Mouse (Mus musculus) neutrophil, adult 65 days (primary cell): ENCODE measurements around the gene Mogs. TPM values are rescaled to one million over a fixed set of nuclear protein-coding genes. Genes with fewer than 3 reads are reported as not detected.

Source experiments
- total RNA-seq: library from RNA; stranded (reverse); gene quantifications from 2 replicates; pipeline ENCODE4 v1.2.4, GENCODE M21; 2023

Gene Mogs
- 18.9 and 25.1 TPM in 2 replicates for total RNA-seq

DNA sequence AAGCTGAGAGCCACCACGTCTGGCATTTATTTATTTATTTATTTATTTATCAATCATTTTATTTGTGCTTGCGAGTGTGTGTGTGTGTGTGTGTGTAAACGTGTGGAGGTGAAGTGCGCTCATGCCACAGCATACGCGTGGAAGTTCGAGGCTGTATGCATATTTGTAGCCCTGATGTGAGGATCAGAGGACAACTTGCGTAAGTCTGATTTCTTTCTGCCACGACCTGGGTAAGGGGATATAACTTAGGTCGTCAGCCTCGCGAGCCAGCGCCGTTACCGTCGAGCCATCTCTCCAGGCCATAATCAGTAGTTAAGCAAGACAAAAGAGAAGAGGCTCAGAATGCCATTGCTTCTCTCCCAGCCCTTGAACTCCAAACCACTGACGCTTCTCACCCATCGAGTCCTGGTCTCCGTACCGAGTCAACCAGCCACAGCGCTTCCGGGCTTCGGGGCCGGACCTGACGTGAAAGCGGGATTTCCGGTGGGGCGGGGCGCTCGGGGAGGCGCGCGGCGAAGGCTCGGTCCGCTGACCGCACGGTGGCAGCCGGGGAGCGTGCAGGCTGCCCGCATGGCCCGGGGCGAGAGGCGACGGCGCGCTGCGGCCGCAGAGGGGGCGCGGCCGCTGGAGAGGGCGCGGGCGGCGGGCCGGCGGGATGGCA is at the start of gene Mogs:
TSS of gene Mogs (plus strand) at position 486 of the 661 bp plus-strand sequence.

DNA sequence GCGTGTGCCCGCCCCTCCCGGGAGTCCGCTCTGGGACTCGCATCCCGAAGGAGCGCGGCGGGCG is 45.2 kb upstream of the Mogs start, which contains the start of gene Tlx2:
TSS of gene Tlx2 (minus strand) at position 47 of the 64 bp plus-strand sequence.

DNA sequence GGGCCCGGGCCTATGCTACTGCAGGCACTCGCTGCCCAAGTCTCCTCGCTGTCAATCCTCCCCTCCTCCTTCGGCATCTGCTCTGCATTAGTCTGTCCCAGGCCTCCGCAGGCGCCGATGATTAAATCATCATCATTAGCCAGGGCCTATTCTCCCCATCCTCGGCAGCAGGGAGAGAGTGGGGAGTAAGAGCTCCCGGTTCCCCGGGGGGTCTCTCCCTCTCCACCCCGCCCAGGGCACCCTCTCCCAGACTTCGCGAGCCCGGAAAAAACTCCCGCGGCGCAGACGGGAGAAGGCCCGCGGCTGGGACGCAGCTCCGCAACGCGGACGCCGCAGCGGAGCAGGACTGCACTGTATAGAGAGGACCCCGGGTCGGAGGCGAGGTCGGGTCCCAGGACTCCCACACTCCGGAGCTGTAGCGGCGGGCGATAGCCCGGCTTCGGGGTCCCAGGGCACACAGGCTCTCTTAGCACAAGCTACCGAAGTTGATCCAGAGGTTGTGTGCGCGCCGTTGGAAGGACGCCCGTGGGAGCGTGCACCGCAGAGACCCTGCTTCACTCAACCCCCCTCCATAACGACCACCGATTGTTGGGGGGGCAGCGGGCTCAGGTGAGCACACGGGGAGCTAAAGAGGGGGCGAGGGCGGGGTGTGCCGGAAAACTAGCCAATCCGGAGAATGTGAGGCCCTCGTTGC is 37.5 kb upstream of the Mogs start, which contains the start of gene Pcgf1:
TSS of gene Pcgf1 (plus strand) at position 240 of the 694 bp plus-strand sequence.

GRCm38 (mm10) chr6:83086121-83087035 is 28.9 kb upstream of the Mogs start, which contains the start of gene Lbx2:
TSS of gene Lbx2 (plus strand) at chr6:83086367.

DNA sequence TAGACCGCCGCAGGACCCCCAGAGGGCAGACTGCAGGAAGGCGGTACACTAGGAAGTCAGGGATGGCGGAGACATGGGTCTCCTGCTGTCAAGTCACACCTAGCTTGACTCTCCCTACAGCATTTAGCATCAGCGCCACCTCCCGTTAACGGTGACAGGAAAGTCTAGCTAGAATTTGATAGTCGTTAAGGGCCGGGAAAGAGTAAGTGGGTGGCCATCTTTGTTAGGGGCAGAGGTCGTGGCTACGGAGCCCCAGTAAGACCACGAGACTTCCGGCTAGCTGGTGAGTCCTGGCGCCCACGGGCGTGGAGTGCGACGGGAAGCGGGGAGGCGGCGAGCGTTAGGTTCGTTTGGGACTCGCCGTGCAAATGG is 14.0 kb upstream of the Mogs start, which contains the start of the genes Ccdc142 and Gm42688:
TSS of gene Ccdc142 (plus strand) at position 286 of the 372 bp plus-strand sequence.
TSS of gene Gm42688 (plus strand) at position 302 of the 372 bp plus-strand sequence.

GRCm38 (mm10) chr6:83108762-83109668 is 6.3 kb upstream of the Mogs start, which contains the start of gene Mrpl53:
TSS of gene Mrpl53 (plus strand) at chr6:83109040.

GRCm38 (mm10) chr6:83120930-83121862 is 5.9 kb downstream of the Mogs start, which contains the start of gene Wbp1:
TSS of gene Wbp1 (minus strand) at chr6:83121559.

DNA sequence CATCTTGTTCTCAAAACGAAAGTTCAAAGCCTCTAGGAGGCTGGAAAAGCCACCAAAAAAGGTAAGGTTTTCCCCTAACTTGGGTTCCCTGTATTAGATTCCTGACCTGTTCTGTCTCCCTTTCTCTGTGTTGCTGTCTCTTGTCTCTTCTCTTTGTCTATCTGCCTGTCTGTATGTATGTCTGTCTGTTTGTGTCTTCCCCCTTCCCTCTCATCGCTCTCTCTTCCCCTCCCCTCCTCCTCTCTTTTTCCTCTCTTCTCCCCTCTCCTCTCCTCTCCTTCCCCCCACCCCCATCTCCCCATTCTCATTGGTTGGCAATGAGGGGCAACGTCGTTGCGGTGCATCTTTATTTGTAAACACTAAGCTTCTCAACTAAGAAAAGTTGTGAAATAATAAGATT is 10.0 kb downstream of the Mogs start, which contains the start of gene Ino80b:
TSS of gene Ino80b (minus strand) at position 101 of the 400 bp plus-strand sequence.

DNA sequence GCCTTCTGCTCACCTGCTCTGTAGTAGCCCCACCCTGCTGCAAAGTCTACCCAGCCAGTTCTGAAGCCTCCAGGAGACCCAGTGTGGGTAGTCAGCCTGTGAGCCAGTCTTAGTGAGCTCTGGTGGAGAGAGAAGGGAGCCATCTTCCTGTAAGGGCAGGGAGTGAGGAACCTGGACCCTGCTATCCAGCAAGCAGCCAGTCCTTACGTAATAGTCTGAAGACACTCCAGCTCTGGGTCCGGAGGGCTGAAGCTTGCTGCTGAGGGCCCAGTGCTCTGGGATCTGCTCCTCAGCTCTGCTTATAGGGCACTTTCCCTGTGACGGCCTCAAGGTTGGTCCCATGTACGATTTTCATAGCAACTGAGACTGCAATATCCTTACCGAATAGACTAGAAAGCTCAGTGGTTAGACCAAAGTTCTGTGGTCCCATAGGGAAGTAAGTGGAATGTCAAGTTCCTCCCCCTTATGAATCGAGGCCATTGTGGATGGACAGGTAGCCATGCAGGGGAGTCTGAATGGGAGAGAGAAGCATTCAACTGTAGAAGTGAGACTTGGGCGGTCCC is 19.7 kb downstream of the Mogs start, which contains the start of gene Rtkn:
TSS of gene Rtkn (plus strand) at position 513 of the 563 bp plus-strand sequence.

GRCm38 (mm10) chr6:83156259-83156684 is 41.0 kb downstream of the Mogs start, which contains the start of the genes Wdr54 and 1700003E16Rik:
TSS of gene Wdr54 (minus strand) at chr6:83156397.
TSS of gene 1700003E16Rik (plus strand) at chr6:83156404.

DNA sequence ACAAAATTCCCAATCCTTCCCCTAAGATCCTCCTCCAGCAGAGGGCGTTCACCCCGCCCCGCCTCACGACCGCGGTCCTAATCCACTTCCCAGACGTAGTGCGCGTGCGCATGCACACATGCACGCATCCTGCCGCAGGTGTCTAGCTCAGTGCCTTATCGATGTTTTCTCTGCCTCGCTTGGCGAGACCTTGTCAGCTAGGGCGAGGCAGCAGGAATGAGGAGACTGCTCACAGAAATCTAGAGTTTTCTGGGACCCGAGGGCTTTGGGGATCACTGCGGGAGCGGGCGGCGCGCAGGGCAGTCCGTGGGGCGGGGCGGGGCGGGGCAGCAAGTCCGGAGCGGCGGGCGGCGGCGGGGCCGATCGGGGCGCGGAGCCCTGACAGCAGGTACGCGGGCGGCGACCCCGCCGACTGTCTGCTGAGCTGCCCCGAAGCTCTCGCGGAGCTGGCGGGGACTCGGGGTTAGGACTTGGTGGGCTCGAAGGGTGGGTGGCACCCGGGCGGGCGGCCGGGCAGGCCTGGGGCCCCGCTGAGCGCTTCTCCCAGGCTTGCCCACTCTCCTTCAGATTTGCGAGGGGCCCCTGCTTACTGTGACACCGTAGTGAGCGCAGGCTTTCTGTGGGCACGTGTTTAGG is 50.4 kb downstream of the Mogs start, which contains the start of gene Dctn1:
TSS of gene Dctn1 (plus strand) at position 314 of the 636 bp plus-strand sequence.

Other genes starting within 250 kb of the Mogs start
- gene Sema4f, start 175.7 kb upstream of the Mogs start, total RNA-seq = 24.2 and 37.5 TPM in 2 replicates
- gene M1ap, start 168.6 kb upstream of the Mogs start, total RNA-seq = 2.1 and 3.1 TPM in 2 replicates
- gene Dok1, start 82.0 kb upstream of the Mogs start, total RNA-seq = 23.0 and 23.7 TPM in 2 replicates
- 0.86 and 1.0 TPM in 2 replicates for gene Loxl3, start 81.3 kb upstream of the Mogs start, total RNA-seq
- 213 and 248 TPM in 2 replicates for gene Aup1, start 61.0 kb upstream of the Mogs start, total RNA-seq
- gene Htra2, start 60.2 kb upstream of the Mogs start, total RNA-seq = 28.7 and 51.2 TPM in 2 replicates
- 4.4 and 7.9 TPM in 2 replicates for gene Dqx1, start 57.7 kb upstream of the Mogs start, total RNA-seq
- not detected in 2 replicates for gene Tlx2, start 45.2 kb upstream of the Mogs start, total RNA-seq
- 13.1 and 13.9 TPM in 2 replicates for gene Pcgf1, start 37.6 kb upstream of the Mogs start, total RNA-seq
- not detected in 2 replicates for gene Lbx2, start 29.1 kb upstream of the Mogs start, total RNA-seq
- 4.2 and 4.8 TPM in 2 replicates for gene Ccdc142, start 13.9 kb upstream of the Mogs start, total RNA-seq
- 3.2 and 4.4 TPM in 2 replicates for gene Gm42688, start 13.9 kb upstream of the Mogs start, total RNA-seq
- 19.1 and 19.8 TPM in 2 replicates for gene Mrpl53, start 6.5 kb upstream of the Mogs start, total RNA-seq
- gene Wbp1, start 6.1 kb downstream of the Mogs start, total RNA-seq = 26.7 and 32.6 TPM in 2 replicates
- gene Ino80b, start 9.9 kb downstream of the Mogs start, total RNA-seq = 16.4 TPM in 2 replicates
- gene Rtkn, start 20.0 kb downstream of the Mogs start, total RNA-seq = 0.66 TPM in 1 of 2 replicates, not detected in the other
- not detected in 2 replicates for gene Wdr54, start 40.9 kb downstream of the Mogs start, total RNA-seq
- not detected in 2 replicates for gene 1700003E16Rik, start 40.9 kb downstream of the Mogs start, total RNA-seq
- gene Dctn1, start 50.4 kb downstream of the Mogs start, total RNA-seq = 91.8 and 114 TPM in 2 replicates
- gene Slc4a5, start 104.3 kb downstream of the Mogs start, total RNA-seq = not detected in 2 replicates
- gene Mthfd2, start 210.4 kb downstream of the Mogs start, total RNA-seq = 18.4 and 19.1 TPM in 2 replicates
- gene Mob1a, start 210.5 kb downstream of the Mogs start, total RNA-seq = 180 and 209 TPM in 2 replicates
- 9.3 and 11.1 TPM in 2 replicates for gene Bola3, start 233.7 kb downstream of the Mogs start, total RNA-seq